8 mouse cellular contexts compared by ENCODE assay signal in genomic region chr2:164879228-164879567, GRCm38 (mm10). TPM values are rescaled to one million over a fixed set of nuclear protein-coding genes. Genes with fewer than 3 reads are reported as not detected.
DNase-seq lines count a peak whose midpoint lies in the region; ATAC-seq lines count a peak whose summit lies in the region.

Gene Pcif1, plus strand, starts transcription at chr2:164879304.

- H3K27me3 ChIP-seq in hindbrain, embryonic 14.5 days (ENCODE audit: control insufficient read depth, insufficient read depth, low read length), result no peaks in the 10 kb centered on the region

- H3K4me2 ChIP-seq in hindbrain, embryonic 14.5 days (replicated peaks), result peak within 1 kb of the TSS; percentile 96

- ATAC-seq in hindbrain, embryonic 14.5 days (ENCODE audit: low FRiP score), result peak; percentile 84

- H3K9me3 ChIP-seq in hindbrain, embryonic 14.5 days (ENCODE audit: control insufficient read depth, low read length), result no peaks in the 10 kb centered on the region

- peak within 1 kb of the TSS; percentile 94 for H3K4me3 ChIP-seq in hindbrain, embryonic 14.5 days (replicated peaks; ENCODE audit: low read length)

- peaks cover 16% of the 10 kb centered on the region for H3K36me3 ChIP-seq in hindbrain, embryonic 14.5 days (replicated peaks; ENCODE audit: control insufficient read depth, insufficient read depth)

- peak; percentile 91 for DNase-seq in R1 (ENCODE audit: low read depth, low spot score)
- DNase-seq in cerebellum, postnatal 25 days, result peak; percentile 97
- peak; percentile 90 to 91 for DNase-seq in frontal cortex, postnatal 36 days (ENCODE audit: low spot score in 2 of 2)
- DNase-seq in hindbrain, embryonic 14.5 days (ENCODE audit: low spot score), result peak; percentile 96
- DNase-seq in layer of hippocampus, postnatal 36 days, result peak; percentile 88 to 90
- DNase-seq in lung, postnatal 25 days (ENCODE audit: low spot score), result peak; percentile 92
- DNase-seq in retina, adult 2 months (ENCODE audit: low read depth, low spot score), result peak; percentile 82
- peak; percentile 93 to 96 for DNase-seq in thymus, postnatal 36 days

- peak within 1 kb of the TSS; percentile 100 for H3K9ac ChIP-seq in hindbrain, embryonic 14.5 days

- H3K27ac ChIP-seq in hindbrain, embryonic 14.5 days, result peak within 1 kb of the TSS; percentile 100

- H3K4me1 ChIP-seq in hindbrain, embryonic 14.5 days (replicated peaks; ENCODE audit: control insufficient read depth, insufficient read depth, low read length), result peaks cover 20% of the 10 kb centered on the region

- under 1% methylated on average over 26 of the region's 40 CpGs for WGBS in hindbrain, embryonic 14.5 days

RNA-seq across cellular contexts. Expression of gene Pcif1, which starts in this region (rescaled TPM):
- 72.9 and 74.7 TPM in 2 replicates for polyA plus RNA-seq in hindbrain, embryonic 14.5 days (2014; fragmentation: Nextera tagmentation; extraction: Ambion mirVana)
- 10 to 100 TPM; 41.2 to 44.1 TPM for total RNA-seq in layer of hippocampus, postnatal 36 days (2021)

Comparison
In these comparisons a context has a peak if more than half of its experiments do, and no peak if none do; other contexts are left out.
1. Peak in every context shown above with its lines: DNase-seq, ATAC-seq, H3K4me3 ChIP-seq and H3K27ac ChIP-seq.